Mouse (Mus musculus) lung, embryonic 16.5 days (tissue): Measurements from ENCODE around the gene Cldnd1. TPM values are rescaled to one million over a fixed set of nuclear protein-coding genes. Genes with fewer than 3 reads are reported as not detected.

ENCODE experiments used
- microRNA-seq: library from miRNA; unstranded; fragments of <30 nt; microRNA quantifications from one replicate; pipeline ENCODE4, GENCODE M21; 2016
- polyA plus RNA-seq: library from polyadenylated mRNA; unstranded; fragments of >200 nt; fragmentation: Nextera tagmentation; extraction: Ambion mirVana; gene quantifications from 2 replicates; pipeline ENCODE4 v1.2.1, GENCODE M21; 2015

Cldnd1 gene
- polyA plus RNA-seq, 1 experiment from 2014 or later: 114 TPM

Small RNA genes lying within 50 kb of the gene (microRNA-seq; reads per million reads assigned to microRNA genes)
- gene Gm27564: not detected

Other genes with a start within 250 kb of the Cldnd1 start
- 33.7 and 34.7 TPM in 2 replicates for gene St3gal6, start 203.7 kb upstream of the Cldnd1 start, polyA plus RNA-seq
- not detected in 2 replicates for gene Gm813, start 110.9 kb upstream of the Cldnd1 start, polyA plus RNA-seq
- not detected in 2 replicates for gene E330017A01Rik, start 89.2 kb upstream of the Cldnd1 start, polyA plus RNA-seq
- 19.7 and 25.3 TPM in 2 replicates for gene Cpox, start 57.6 kb upstream of the Cldnd1 start, polyA plus RNA-seq
- gene Gpr15, start 8.8 kb upstream of the Cldnd1 start, polyA plus RNA-seq: 0.11 and 0.13 TPM in 2 replicates
- gene Olfr172, start 35.3 kb downstream of the Cldnd1 start, polyA plus RNA-seq: not detected in 2 replicates
- gene Olfr173, start 72.4 kb downstream of the Cldnd1 start, polyA plus RNA-seq: not detected in 2 replicates
- gene Olfr175-ps1, start 98.9 kb downstream of the Cldnd1 start, polyA plus RNA-seq: not detected in 2 replicates
- gene Olfr177, start 146.9 kb downstream of the Cldnd1 start, polyA plus RNA-seq: not detected in 2 replicates
- not detected in 2 replicates for gene Olfr178, start 164.2 kb downstream of the Cldnd1 start, polyA plus RNA-seq
- not detected in 2 replicates for gene Olfr181, start 200.8 kb downstream of the Cldnd1 start, polyA plus RNA-seq
- gene Olfr180, start 201.5 kb downstream of the Cldnd1 start, polyA plus RNA-seq: not detected in 2 replicates